Mouse (Mus musculus) fibroblast of lung, adult 2 months (primary cell): Measurements from ENCODE around the gene Gm20809.
"Not testable (repeated sequence)": the region's sequence is repeated elsewhere in the genome, so short reads cannot be mapped to it uniquely, and the experiment has no call there.

Experiments used
- DNase-seq: peaks from one replicate; pipeline ENCODE4 v3.0.0-alpha.2; 2011; ENCODE audit warnings: low read depth

The Gm20809 gene

DNA sequence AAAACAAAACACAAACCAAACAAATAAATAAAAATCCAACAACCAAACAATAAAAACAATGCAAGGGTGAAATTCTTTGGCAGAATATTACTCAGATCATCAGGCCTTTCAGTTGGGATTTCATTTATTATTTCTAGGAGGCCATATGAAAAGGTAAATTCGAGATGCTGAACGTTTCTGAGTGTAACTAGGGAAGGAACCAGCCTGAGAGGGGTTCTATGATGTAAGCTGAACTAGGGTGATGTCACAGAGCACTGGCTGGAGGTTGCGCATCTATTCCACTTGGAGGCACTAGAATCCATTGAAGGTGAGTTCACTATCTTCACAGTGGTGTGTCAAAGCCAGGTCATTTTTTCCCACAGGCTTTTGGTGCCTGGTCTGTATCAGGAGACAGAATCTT is at the start of gene Gm20809:
TSS of gene Gm20809 (plus strand) at position 301 of the 400 bp plus-strand sequence.
- not testable (repeated sequence) for DNase-seq
